Mouse (Mus musculus) liver, adult 2 months (tissue): ENCODE measurements around the gene Clic1. TPM values are rescaled to one million over a fixed set of nuclear protein-coding genes. Genes with fewer than 3 reads are reported as not detected.
A peak's percentile ranks its signal among the peaks of the same experiment; 100 is the strongest.

Experiments
- DNase-seq: peaks from one replicate; pipeline ENCODE4 v3.0.0-alpha.2; 2011; ENCODE audit warnings: low read depth, low spot score; ENCODE audit errors: extremely low read depth
- H3K27ac ChIP-seq: fragments of 200-500 bp; replicated peaks from 2 replicates; pipeline ENCODE4 v1.5.1; 2012; ENCODE audit warnings: low read depth, mild to moderate bottlenecking, control low read depth, inconsistent platforms, low read length; ENCODE audit not compliant: insufficient read depth
- H3K27me3 ChIP-seq: fragments of 200-500 bp; 2 replicates; pipeline ENCODE4 v1.6.1; 2012; ENCODE audit warnings: mild to moderate bottlenecking, moderate library complexity, low read length, inconsistent platforms; ENCODE audit not compliant: control insufficient read depth, insufficient read depth
- H3K36me3 ChIP-seq: fragments of 200-500 bp; 2 replicates; pipeline ENCODE4 v1.6.1; 2012; ENCODE audit warnings: low read length, inconsistent platforms; ENCODE audit not compliant: control insufficient read depth, insufficient read depth
- H3K4me1 ChIP-seq: fragments of 200-500 bp; 2 replicates; pipeline ENCODE4 v1.6.1; 2011; ENCODE audit warnings: low read length; ENCODE audit not compliant: control insufficient read depth, insufficient read depth
- H3K4me3 ChIP-seq: fragments of 200-500 bp; 2 replicates; pipeline ENCODE4 v1.5.1; 2011; ENCODE audit warnings: low read depth, mild to moderate bottlenecking, control low read depth, low read length, moderate library complexity; ENCODE audit not compliant: insufficient read depth
- H3K79me2 ChIP-seq: fragments of 200-500 bp; 2 replicates; pipeline ENCODE4 v1.6.1; 2012; ENCODE audit warnings: inconsistent platforms, mild to moderate bottlenecking, low read length, moderate library complexity; ENCODE audit not compliant: control insufficient read depth, insufficient read depth
- H3K9ac ChIP-seq: fragments of 200-500 bp; 2 replicates; pipeline ENCODE4 v1.6.1; 2012; ENCODE audit warnings: low read depth, mild to moderate bottlenecking, control low read depth, inconsistent platforms, low read length
- CTCF ChIP-seq: fragments of 200-500 bp; IDR thresholded peaks from 2 replicates; pipeline ENCODE4 v1.5.1; 2011; ENCODE audit warnings: low read depth, low read length, control low read depth
- POLR2A ChIP-seq: fragments of 200-500 bp; IDR thresholded peaks from 2 replicates; pipeline ENCODE4 v1.6.1; 2011; ENCODE audit warnings: low read length, control low read depth; ENCODE audit not compliant: insufficient read depth; ENCODE audit errors: extremely low read depth
- WGBS: fragments of 180-500 bp; shearing (Covaris S2); methylation state at CpG from one replicate; pipeline ENCODE4 v1.1.7; 2018; 5-methylcytosine and 5-hydroxymethylcytosine counted together
- polyA plus RNA-seq: library from polyadenylated mRNA; depleted of rRNA; stranded (reverse); fragments of >200 nt; gene quantifications from 2 replicates; pipeline ENCODE4 v1.2.3, GENCODE M21; 2012
- total RNA-seq: library from RNA; depleted of rRNA; stranded (reverse); fragments of >200 nt; gene quantifications from 2 replicates; pipeline ENCODE4 v1.2.3, GENCODE M21; 2014

The Clic1 gene
- total and polyA plus RNA-seq, 2 experiments, result 16.8 to 20.3 TPM

- H3K27me3 ChIP-seq, result no peaks in the 10 kb centered on the region
- H3K9ac ChIP-seq, result peak overlapping the region; percentile 46
- TF ChIP-seq POLR2A (no peak), CTCF (no peak)
- WGBS, result 53% methylated on average over 2 of the region's 2 CpGs
- H3K36me3 ChIP-seq, result no peaks in the 10 kb centered on the region
- no peak for DNase-seq
- no peak overlapping the region; the same call in 1 of the 2 replicates for H3K4me3 ChIP-seq
- H3K79me2 ChIP-seq, result no peaks in the 10 kb centered on the region
- H3K27ac ChIP-seq, result peak overlapping the region; percentile 4; the same call in 1 of the 2 replicates
- H3K4me1 ChIP-seq, result 0 out of 2 replicates have a peak, but pooled peaks cover 2% of the 10 kb centered on the region
Measured at GRCm38 (mm10) chr17:35077285-35077684, 27.5 kb downstream of the Clic1 start.

- no peaks in the 10 kb centered on the region for H3K79me2 ChIP-seq
- peak within 1 kb of the TSS; percentile 29; the same call in 1 of the 2 replicates for H3K27ac ChIP-seq
- peak; percentile 68 for TF ChIP-seq CTCF
- no peak for TF ChIP-seq POLR2A
- peak within 1 kb of the TSS; percentile 59 for H3K4me3 ChIP-seq
- H3K27me3 ChIP-seq, result no peaks in the 10 kb centered on the region
- H3K4me1 ChIP-seq, result 0 out of 2 replicates have a peak, but pooled peaks cover 2% of the 10 kb centered on the region
- no peaks in the 10 kb centered on the region for H3K36me3 ChIP-seq
- H3K9ac ChIP-seq, result peak within 1 kb of the TSS; percentile 46
- DNase-seq, result no peak
- 22% methylated on average over 14 of the region's 14 CpGs for WGBS
Measured at GRCm38 (mm10) chr17:35077786-35078233, 28.0 kb downstream of the Clic1 start, which contains the start of gene Ly6g6d. Gene Ly6g6d (minus strand): TSS chr17:35078065.

- no peak for TF ChIP-seq POLR2A
- peak; percentile 17; the same call in 1 of the 2 replicates for TF ChIP-seq CTCF
- Histone ChIP-seq H3K4me3 (no peak overlapping the region), H3K4me1 (0 out of 2 replicates have a peak, but pooled peaks cover 2% of the 10 kb centered on the region), H3K36me3 (no peaks in the 10 kb centered on the region), H3K79me2 (no peaks in the 10 kb centered on the region), H3K27me3 (no peaks in the 10 kb centered on the region), H3K9ac (no peak overlapping the region), H3K27ac (no peak overlapping the region)
- 45% methylated on average over 9 of the region's 9 CpGs for WGBS
- DNase-seq, result no peak
Measured at GRCm38 (mm10) chr17:35079778-35080177, 30.0 kb downstream of the Clic1 start.

GRCm38 (mm10) chr17:35080248-35080647 is 30.5 kb downstream of the Clic1 start:
- DNase-seq, result no peak
- no peaks in the 10 kb centered on the region for H3K36me3 ChIP-seq
- H3K27me3 ChIP-seq, result no peaks in the 10 kb centered on the region
- WGBS, result 63% methylated on average over 6 of the region's 6 CpGs
- no peak overlapping the region for H3K9ac ChIP-seq
- no peak for TF ChIP-seq CTCF
- TF ChIP-seq POLR2A, result no peak
- H3K4me3 ChIP-seq, result no peak overlapping the region
- H3K27ac ChIP-seq, result no peak overlapping the region
- no peaks in the 10 kb centered on the region for H3K79me2 ChIP-seq
- 0 out of 2 replicates have a peak, but pooled peaks cover 2% of the 10 kb centered on the region for H3K4me1 ChIP-seq

- Histone ChIP-seq H3K27ac (no peak overlapping the region), H3K79me2 (no peaks in the 10 kb centered on the region), H3K4me3 (no peak overlapping the region), H3K9ac (no peak overlapping the region), H3K36me3 (no peaks in the 10 kb centered on the region), H3K27me3 (no peaks in the 10 kb centered on the region), H3K4me1 (0 out of 2 replicates have a peak, but pooled peaks cover 2% of the 10 kb centered on the region)
- WGBS, result 92% methylated on average over 4 of the region's 4 CpGs
- no peak for DNase-seq
- no peak for TF ChIP-seq POLR2A
- no peak for TF ChIP-seq CTCF
Measured at GRCm38 (mm10) chr17:35080710-35081109, 30.9 kb downstream of the Clic1 start.

- H3K9ac ChIP-seq, result no peak overlapping the region
- no peak for DNase-seq
- TF ChIP-seq CTCF (no peak), POLR2A (no peak)
- no peak overlapping the region for H3K27ac ChIP-seq
- 93% methylated on average over 16 of the region's 16 CpGs for WGBS
- no peaks in the 10 kb centered on the region for H3K79me2 ChIP-seq
- H3K36me3 ChIP-seq, result no peaks in the 10 kb centered on the region
- H3K4me1 ChIP-seq, result 0 out of 2 replicates have a peak, but pooled peaks cover 2% of the 10 kb centered on the region
- H3K4me3 ChIP-seq, result no peak overlapping the region
- H3K27me3 ChIP-seq, result no peaks in the 10 kb centered on the region
Measured at GRCm38 (mm10) chr17:35082841-35083576, 33.2 kb downstream of the Clic1 start.
